ENCODE assay signal across 25 mouse cellular contexts in genomic region chr2:62988616-62989015, GRCm38 (mm10).
"Had no signal": no experiment of that assay in that cellular context is flagged by ENCODE, and none has a peak within 500 bp of the region (broad histone marks: within the 10 kb centered on the region; RNA-seq: fewer than 3 reads in every experiment).

No protein-coding gene starts in this region.

- H3K36me3 ChIP-seq: limb, embryonic 10.5 days; limb, embryonic 13.5 days; liver, embryonic 12.5 days; liver, embryonic 15.5 days; lung, embryonic 15.5 days; midbrain, embryonic 10.5 days; midbrain, embryonic 13.5 days; neural tube, embryonic 12.5 days; neural tube, embryonic 15.5 days had no signal

- H3K27me3 ChIP-seq: limb, embryonic 13.5 days; liver, embryonic 12.5 days; liver, embryonic 15.5 days; lung, embryonic 15.5 days; megakaryocyte, embryonic 14.5 days; midbrain, embryonic 13.5 days; neural tube, embryonic 12.5 days; neural tube, embryonic 15.5 days had no signal

- H3K9me3 ChIP-seq: limb, embryonic 10.5 days; limb, embryonic 13.5 days; liver, embryonic 12.5 days; liver, embryonic 15.5 days; lung, embryonic 15.5 days; megakaryocyte, embryonic 14.5 days; midbrain, embryonic 10.5 days; midbrain, embryonic 13.5 days; neural tube, embryonic 12.5 days; neural tube, embryonic 15.5 days had no signal

- H3K4me1 ChIP-seq: limb, embryonic 10.5 days; limb, embryonic 13.5 days; liver, embryonic 12.5 days; liver, embryonic 15.5 days; lung, embryonic 15.5 days; megakaryocyte, embryonic 14.5 days; midbrain, embryonic 10.5 days; midbrain, embryonic 13.5 days; neural tube, embryonic 12.5 days; neural tube, embryonic 15.5 days had no signal

- DNase-seq: kidney, adult 2 months; kidney, postnatal 10 days; kidney, postnatal 36 days; liver; lung, adult 18-20 months; lung, postnatal 10 days; lung, postnatal 36 days; right cerebral cortex, adult 18-20 months; right cerebral cortex, postnatal 14 days; right cerebral cortex, postnatal 4 days; thymus, adult 2 months; thymus, postnatal 14 days; thymus, postnatal 4 days had no signal

- H3K9ac ChIP-seq: limb, embryonic 13.5 days; liver, embryonic 12.5 days; liver, embryonic 15.5 days; lung, embryonic 15.5 days; midbrain, embryonic 13.5 days; neural tube, embryonic 12.5 days; neural tube, embryonic 15.5 days had no signal

- H3K4me3 ChIP-seq: limb, embryonic 10.5 days; limb, embryonic 13.5 days; liver, embryonic 12.5 days; liver, embryonic 15.5 days; lung, embryonic 15.5 days; megakaryocyte, embryonic 14.5 days; midbrain, embryonic 10.5 days; midbrain, embryonic 13.5 days; neural tube, embryonic 12.5 days; neural tube, embryonic 15.5 days had no signal

- ATAC-seq: intestine, postnatal 0 days; liver, embryonic 12.5 days; midbrain, embryonic 13.5 days had no signal

- H3K27ac ChIP-seq: limb, embryonic 10.5 days; limb, embryonic 13.5 days; liver, embryonic 12.5 days; liver, embryonic 15.5 days; lung, embryonic 15.5 days; midbrain, embryonic 10.5 days; midbrain, embryonic 13.5 days; neural tube, embryonic 12.5 days; neural tube, embryonic 15.5 days; stomach, postnatal 0 days had no signal

- H3K4me2 ChIP-seq: limb, embryonic 13.5 days; liver, embryonic 12.5 days; liver, embryonic 15.5 days; lung, embryonic 15.5 days; midbrain, embryonic 13.5 days; neural tube, embryonic 12.5 days; neural tube, embryonic 15.5 days had no signal
